Mouse (Mus musculus) cerebellum, adult 2 months (tissue): ENCODE results near the gene Pbx2.

ENCODE experiments used
- CTCF ChIP-seq: fragments of 200-500 bp; IDR thresholded peaks from 2 replicates; pipeline ENCODE4 v1.5.1; 2011; ENCODE audit warnings: low read depth, mild to moderate bottlenecking, control low read depth, low read length, moderate library complexity, borderline replicate concordance; ENCODE audit not compliant: insufficient read depth
- POLR2A ChIP-seq: fragments of 200-500 bp; IDR thresholded peaks from 2 replicates; pipeline ENCODE4 v1.6.1; 2011; ENCODE audit warnings: low read length, control low read depth, borderline replicate concordance; ENCODE audit not compliant: insufficient read depth

- TF ChIP-seq POLR2A (peak; percentile 21; the same call in 1 of the 2 replicates), CTCF (no peak)
Measured at GRCm38 (mm10) chr17:34635671-34636070, 44.6 kb downstream of the Pbx2 start.
